Mouse (Mus musculus) limb, embryonic 11.5 days (tissue): ENCODE results near the gene Gm9913. TPM values are rescaled to one million over a fixed set of nuclear protein-coding genes. Genes with fewer than 3 reads are reported as not detected.

ENCODE experiments used
- ATAC-seq: fragments of 200-750 bp; cut with Nextera tagmentation; 2 replicates; pipeline ENCODE4 v1.8.0; 2017; ENCODE audit warnings: low read depth; ENCODE audit not compliant: insufficient number of reproducible peaks, low FRiP score, low TSS enrichment
- DNase-seq: peaks from one replicate; pipeline ENCODE4 v3.0.0-alpha.2; 2015; ENCODE audit warnings: low spot score
- H3K27ac ChIP-seq: fragments of 300-500 bp; sonication (generic); replicated peaks from 2 replicates; pipeline ENCODE4 v1.5.1; 2014; ENCODE audit warnings: low read depth, mild to moderate bottlenecking, low read length
- H3K27me3 ChIP-seq: fragments of 300-500 bp; sonication (generic); 2 replicates; pipeline ENCODE4 v1.6.1; 2014; ENCODE audit warnings: mild to moderate bottlenecking, low read length, mixed read lengths; ENCODE audit not compliant: control insufficient read depth, insufficient read depth
- H3K36me3 ChIP-seq: fragments of 300-500 bp; sonication (generic); 2 replicates; pipeline ENCODE4 v1.6.1; 2014; ENCODE audit warnings: mild to moderate bottlenecking, low read length, moderate library complexity, mixed read lengths; ENCODE audit not compliant: control insufficient read depth, insufficient read depth
- H3K4me1 ChIP-seq: fragments of 300-500 bp; sonication (generic); 2 replicates; pipeline ENCODE4 v1.6.1; 2014; ENCODE audit warnings: low read length, mixed read lengths; ENCODE audit not compliant: control insufficient read depth, insufficient read depth
- H3K4me2 ChIP-seq: fragments of 300-500 bp; sonication (generic); 2 replicates; pipeline ENCODE4 v1.6.1; 2014; ENCODE audit warnings: low read depth, mild to moderate bottlenecking, moderate library complexity; ENCODE audit not compliant: severe bottlenecking
- H3K4me3 ChIP-seq: fragments of 300-500 bp; sonication (generic); 2 replicates; pipeline ENCODE4 v1.5.1; 2014; ENCODE audit warnings: low read depth, low read length
- H3K9ac ChIP-seq: fragments of 300-500 bp; sonication (generic); 2 replicates; pipeline ENCODE4 v1.6.1; 2014; ENCODE audit warnings: mild to moderate bottlenecking, low read length
- H3K9me3 ChIP-seq: fragments of 300-500 bp; sonication (generic); 2 replicates; pipeline ENCODE4 v1.6.1; 2016; ENCODE audit warnings: low read length; ENCODE audit not compliant: control insufficient read depth
- WGBS: fragments of 180-500 bp; shearing (Covaris S2); extraction: QIAGEN DNeasy Blood & Tissue Kit; methylation state at CpG from one replicate; pipeline ENCODE4 v1.1.7; 2014; 5-methylcytosine and 5-hydroxymethylcytosine counted together
- polyA plus RNA-seq: library from polyadenylated mRNA; unstranded; fragments of >200 nt; fragmentation: Nextera tagmentation; extraction: Ambion mirVana; gene quantifications from 2 replicates; pipeline ENCODE4 v1.2.1, GENCODE M21; 2014

The Gm9913 gene
- polyA plus RNA-seq, 1 experiment from 2014 or later, result 0.15 TPM

DNA sequence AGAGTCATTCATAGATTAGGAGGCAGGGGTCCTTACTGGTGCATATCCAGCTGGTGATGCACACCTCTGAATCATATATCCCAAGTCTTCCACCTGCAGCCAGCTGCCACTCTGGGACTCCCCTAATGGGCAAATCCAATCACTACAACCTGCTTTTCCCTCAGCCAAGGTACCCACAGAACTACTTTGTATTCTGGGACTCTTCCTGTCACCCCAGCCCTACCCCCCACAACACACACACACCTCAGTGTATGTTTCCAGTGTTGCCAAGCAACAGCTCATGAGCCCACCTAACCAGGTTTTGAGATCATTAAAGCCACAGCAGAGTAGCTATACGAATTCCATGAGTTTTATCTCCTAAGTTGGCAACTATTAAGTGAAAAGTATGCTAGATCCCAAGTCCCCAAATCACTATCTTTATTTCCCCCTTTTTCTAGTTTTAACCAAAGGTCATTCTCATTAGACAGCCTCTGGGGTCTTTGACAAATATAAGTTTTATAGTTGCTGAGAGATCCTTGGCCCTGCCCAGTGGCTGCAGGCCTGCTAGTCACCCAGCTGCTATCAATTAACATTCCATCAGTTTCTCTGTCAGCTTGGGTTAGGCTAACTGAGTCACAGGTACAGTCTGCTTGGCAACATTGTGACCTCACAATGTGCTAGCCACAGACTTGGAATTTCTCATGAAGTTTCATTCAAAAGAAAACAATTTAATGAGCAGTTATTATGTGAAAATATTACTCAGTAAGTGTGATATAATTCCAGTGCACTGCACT is 44.1 kb downstream of the Gm9913 start:
- no peaks in the 10 kb centered on the region for H3K36me3 ChIP-seq
- H3K9me3 ChIP-seq, result no peaks in the 10 kb centered on the region
- DNase-seq, result peak; percentile 44
- no peak overlapping the region for H3K9ac ChIP-seq
- no peak overlapping the region for H3K4me3 ChIP-seq
- no peaks in the 10 kb centered on the region for H3K27me3 ChIP-seq
- H3K4me2 ChIP-seq, result no peak overlapping the region
- no peak overlapping the region for H3K27ac ChIP-seq
- peaks cover 8% of the 10 kb centered on the region; the same call in 1 of the 2 replicates for H3K4me1 ChIP-seq
- 22% methylated on average over 1 of the region's 1 CpGs for WGBS
- ATAC-seq, result peak; percentile 82; the same call in 1 of the 2 replicates

DNA sequence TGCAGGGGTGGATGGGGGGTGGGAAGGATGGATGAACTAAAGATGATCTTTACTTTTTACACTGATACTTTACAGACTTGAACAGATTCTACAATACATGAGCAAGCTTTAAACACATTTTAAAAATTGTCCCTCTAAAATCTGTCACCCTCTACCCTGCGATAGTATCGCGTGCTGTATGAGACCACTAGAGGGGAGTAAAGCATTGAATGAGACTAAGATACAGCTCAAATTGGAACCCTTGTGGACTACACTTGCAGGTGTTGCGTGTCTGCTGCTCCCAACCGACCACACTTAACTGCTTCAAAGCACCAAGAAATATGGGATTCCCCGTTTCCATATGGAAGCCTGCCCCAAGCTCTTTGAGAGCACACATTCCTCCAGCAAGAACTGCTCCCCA is 50.9 kb downstream of the Gm9913 start:
- Histone ChIP-seq H3K36me3 (no peaks in the 10 kb centered on the region), H3K4me1 (no peaks in the 10 kb centered on the region; the same call in 1 of the 2 replicates), H3K9ac (no peak overlapping the region), H3K27ac (no peak overlapping the region), H3K4me3 (no peak overlapping the region), H3K9me3 (no peaks in the 10 kb centered on the region), H3K4me2 (no peak overlapping the region), H3K27me3 (no peaks in the 10 kb centered on the region)
- ATAC-seq (no peak), DNase-seq (no peak)
- 75% methylated on average over 6 of the region's 6 CpGs for WGBS

Other genes with a start within 250 kb of the Gm9913 start
- 7.8 and 8.1 TPM in 2 replicates for gene Fbn1, start 2.9 kb downstream of the Gm9913 start, polyA plus RNA-seq
- 9.1 and 9.9 TPM in 2 replicates for gene Cep152, start 120.0 kb downstream of the Gm9913 start, polyA plus RNA-seq
- gene Eid1, start 168.0 kb downstream of the Gm9913 start, polyA plus RNA-seq, result 224 and 232 TPM in 2 replicates
- 1.1 and 1.2 TPM in 2 replicates for gene Shc4, start 219.1 kb downstream of the Gm9913 start, polyA plus RNA-seq